Mouse (Mus musculus) thymus, postnatal 36 days (tissue): ENCODE measurements around the gene Urah.

ENCODE experiments used
- DNase-seq, 2 experiments: peaks; one replicate each; pipeline ENCODE4 v3.0.0; 2022; ENCODE audit warnings: mixed read lengths in 2 of 2

Urah gene

DNA sequence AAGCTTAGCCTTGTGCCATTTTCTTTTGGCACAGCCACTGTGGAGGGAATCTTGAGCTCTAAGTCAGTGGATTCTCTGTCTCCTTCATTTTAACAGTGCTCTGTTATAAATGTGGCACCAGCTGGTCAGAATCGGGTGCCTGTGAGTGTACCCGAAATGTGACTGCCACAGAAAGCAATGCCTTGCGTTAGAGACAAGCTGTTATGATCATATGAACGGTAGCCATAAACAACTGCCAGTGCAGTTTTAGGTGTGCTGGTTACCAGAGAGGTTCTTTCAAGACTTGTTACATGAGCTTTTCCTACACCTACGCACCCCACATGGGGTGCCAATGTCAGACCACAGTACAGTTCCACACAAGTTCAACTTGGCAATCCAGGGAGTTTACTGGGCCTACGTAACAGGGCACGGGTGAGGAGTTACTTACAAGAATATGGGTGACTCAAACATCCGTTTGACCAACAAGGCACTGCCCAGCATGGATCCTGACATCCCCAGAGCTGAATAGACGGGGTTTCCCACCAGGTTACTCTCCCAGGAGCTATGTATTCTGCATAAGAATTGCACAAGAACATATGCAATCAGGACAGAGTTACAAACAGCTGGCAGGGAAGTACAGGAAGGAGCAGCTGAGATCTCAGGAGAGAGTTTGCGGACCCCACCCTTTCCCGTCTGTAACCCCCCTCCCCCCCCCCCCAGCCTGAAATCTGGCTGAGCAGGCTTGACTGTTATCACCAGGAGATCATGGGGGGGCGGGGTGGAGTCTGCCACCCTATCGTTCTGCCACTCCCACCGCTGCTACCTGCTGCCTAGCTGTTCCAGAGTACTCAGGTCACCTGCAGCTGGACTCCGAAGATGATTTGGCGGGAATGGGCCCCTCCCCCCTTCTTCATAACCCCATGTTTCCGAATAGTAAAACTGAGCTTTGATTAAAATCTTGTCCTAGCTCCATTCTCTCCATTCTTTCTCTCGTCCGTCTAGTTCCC lies 6.2 kb downstream of the Urah start:
- no peak for DNase-seq

DNA sequence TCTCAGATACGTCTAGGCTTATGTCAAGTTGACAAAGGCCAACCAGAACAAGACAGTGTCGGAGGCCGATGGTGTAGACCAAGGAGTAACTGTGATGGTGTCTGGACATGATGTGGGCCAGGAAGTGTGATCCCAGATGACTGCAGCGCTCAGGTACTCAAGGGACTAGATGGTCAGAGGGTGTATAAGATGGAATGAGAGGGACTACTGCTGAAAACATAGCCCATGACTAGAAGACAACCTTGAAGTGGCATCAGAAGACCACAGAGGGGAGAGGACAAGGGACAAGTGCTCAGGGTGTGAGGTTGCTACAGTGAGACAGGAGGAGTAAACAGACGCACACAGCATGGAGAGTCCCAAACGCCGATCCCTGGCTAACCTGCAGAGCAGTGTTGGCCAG lies 9.0 kb downstream of the Urah start:
- DNase-seq = no peak

DNA sequence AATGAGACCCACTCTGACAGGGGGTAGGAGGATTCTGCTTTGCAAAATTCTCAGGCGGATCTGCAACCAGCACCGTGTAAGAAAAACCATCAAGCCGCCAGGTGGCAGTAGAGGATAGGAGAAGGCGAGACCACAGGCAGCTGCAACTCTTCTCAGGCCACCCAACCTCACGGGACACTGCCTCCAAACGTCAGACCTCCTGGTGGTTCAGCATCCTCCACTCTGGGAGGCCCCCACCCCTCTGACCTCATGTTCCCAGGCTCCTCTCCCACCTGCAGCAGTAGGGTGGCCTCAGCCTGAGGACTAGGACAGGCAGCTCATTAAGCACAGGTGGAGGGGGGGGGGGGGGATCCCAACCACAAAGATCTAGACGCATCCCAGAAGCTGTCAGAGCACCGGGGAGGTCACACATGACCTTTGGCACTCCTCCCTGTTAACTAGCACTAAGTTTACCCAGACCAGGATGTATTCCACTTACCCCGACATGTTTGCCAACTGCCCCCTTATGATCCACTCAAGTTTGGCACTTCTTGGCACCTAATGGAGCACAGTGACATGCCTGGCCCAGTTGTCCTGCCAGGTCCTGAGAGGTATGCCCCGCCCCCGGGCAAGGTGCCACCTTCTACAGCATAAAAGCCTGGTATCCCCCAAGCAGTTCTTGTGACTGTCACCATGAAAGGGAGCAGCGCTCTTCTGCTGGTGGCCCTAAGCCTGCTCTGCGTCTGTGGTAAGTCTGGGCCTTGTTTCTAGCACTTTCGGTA lies 10.3 kb downstream of the Urah start, which contains the start of gene Scgb1c1:
Scgb1c1 (plus strand) TSS at position 643 of the 761 bp plus-strand sequence.
- peak; percentile 82 to 90 for DNase-seq

DNA sequence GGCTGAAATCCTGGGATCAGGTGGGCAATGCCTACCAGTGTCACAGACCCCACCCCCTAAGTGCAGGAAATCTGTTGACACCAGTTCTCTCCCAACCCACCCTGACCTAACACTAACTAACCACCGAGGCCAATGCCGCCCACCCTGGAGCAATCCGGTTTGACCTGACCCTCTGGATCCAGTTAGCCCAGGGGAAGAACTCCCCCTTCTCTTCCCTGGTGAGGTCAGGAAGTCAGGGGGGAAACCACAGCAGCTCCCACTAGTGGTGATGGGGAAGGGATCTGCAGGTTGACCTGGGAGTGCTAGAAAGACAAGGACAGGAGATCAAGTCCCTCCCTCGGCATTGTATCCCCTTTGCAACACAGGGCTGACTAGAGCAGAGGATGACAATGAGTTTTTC lies 10.9 kb downstream of the Urah start:
- no peak for DNase-seq

DNA sequence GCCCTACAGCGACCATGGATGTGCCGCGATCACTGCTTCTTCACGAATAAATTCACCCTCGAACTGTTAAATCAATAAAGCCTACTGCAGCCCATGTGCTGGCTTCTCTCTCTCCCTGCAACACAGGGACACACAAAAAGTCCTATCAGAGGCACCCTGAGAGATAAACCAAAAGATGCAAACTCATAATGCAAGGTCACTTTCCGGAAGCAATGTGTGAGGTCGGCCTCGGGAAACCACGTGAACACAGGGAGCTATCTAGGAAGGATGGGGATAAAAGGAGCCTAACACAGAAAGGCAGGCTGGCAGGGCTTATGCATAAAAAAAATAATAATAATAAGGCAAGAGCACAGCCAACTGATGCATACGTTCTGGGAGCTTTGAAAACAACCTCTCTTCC lies 11.9 kb downstream of the Urah start:
- DNase-seq = no peak

DNA sequence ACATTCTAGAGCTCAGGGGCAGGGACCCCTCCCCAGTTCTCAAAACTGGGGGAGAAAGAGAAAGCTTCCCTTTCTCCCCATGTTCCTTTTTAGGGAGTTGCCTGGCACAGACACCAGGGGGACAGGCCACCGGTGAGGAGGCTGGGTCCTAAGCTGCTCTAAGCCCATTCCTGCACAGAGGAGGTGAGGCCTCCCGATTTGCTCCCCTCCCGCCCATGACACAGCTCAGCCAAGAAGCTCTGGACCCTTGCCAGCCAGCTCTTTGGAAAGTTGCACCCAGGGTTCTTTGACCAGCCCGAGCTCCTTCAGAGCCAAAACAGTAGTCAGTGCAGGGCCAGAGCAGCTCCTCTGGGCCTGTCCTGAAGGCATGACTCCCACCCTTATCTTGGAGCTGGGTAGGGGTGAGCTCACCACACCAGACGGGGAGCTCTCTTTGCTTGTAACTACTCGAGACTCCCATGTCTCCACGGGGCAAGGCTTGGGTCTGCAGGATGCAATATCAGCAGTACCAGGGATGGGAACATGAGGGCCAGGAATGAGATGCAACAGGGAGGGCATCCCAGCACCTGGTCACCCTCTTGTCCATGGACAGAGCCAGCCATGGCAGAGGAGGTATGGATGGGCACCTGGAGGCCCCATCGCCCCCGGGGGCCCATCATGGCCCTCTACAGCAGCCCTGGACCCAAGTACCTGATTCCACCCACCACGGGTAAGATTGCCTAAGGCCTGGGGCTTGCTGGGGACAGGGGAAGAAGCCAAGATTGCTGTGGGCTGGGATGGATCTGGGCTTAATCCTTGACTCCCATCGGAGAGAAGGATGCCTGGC lies 13.2 kb downstream of the Urah start, which contains the start of gene Odf3:
Odf3 (plus strand) TSS at position 51 of the 826 bp plus-strand sequence.
- no peak for DNase-seq

DNA sequence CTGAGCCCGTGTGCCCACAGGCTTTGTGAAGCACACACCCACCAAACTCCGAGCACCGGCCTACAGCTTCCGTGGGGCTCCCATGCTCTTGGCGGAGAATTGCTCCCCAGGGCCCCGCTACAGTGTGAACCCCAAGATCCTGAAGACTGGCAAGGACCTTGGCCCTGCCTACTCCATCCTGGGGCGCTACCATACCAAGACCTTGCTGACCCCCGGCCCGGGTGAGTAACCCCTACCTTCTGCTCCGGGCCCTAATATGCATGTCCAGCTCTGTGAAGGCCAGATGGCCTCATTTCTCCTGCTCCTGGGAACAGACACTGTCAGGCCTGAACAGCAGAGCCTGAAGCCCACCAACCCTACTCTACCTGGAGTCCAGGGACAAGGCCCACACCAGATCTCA lies 13.8 kb downstream of the Urah start:
- no peak for DNase-seq

DNA sequence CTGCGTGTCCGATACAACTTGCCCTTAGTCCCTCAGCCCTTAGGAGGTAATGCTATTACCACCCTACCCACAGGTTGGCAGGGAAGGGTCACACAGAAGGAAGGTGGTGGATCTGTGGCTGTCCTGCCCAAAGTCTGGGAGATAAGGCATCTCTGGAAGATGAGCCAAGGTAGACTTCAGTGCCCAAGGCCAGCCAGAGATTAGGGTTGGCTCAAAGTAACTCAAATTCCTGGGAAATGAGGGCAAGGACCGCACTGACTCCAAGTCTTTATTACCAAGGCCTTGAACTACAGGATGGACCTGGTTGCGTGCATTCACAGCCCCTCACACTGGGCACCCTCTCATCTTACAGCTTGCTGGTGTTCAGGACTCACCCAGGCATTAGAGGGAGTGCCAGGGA lies 17.1 kb downstream of the Urah start:
- DNase-seq = no peak

DNA sequence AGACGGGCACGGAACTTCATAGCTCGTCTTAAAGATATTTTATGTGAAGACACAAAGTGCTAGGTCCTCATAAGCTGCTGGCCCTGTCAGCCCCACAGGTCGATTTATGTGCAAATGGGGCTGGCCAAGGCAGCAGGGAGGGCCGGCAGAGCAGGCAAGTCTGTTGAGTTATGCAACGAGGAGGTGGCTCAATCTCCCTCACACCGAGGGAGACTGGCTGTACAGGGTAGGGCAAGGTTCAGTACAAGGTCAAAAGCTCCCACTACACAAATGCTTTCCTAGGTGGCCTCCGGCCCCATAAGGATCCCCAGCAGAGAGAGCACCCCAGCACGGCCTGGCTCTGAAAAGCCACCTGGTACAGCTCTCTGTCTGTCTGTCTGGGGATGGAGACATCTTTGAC lies 18.6 kb downstream of the Urah start:
- no peak for DNase-seq

GRCm38 (mm10) chr7:140854483-140854882 lies 19.7 kb downstream of the Urah start:
- no peak for DNase-seq

DNA sequence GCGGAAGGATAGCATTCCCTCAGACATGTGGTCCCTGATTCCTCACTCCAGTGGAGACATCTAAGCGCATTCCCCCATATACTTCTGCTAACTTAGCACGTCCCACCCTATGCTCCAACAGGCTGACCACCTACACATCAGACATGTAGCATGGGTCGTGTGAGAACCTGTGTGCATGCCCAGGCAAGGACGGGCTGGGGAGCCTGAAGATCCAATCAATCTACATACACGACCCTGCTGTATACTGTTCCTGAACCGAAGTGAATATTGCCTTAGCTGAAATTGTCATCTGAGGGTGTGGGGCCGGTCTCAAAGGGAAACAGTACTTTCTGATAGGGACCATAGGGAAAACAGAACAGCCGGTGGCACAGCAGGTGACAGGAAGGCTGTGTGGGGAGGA lies 20.4 kb downstream of the Urah start:
- no peak for DNase-seq

- peak; percentile 45 to 58 for DNase-seq
Observed at GRCm38 (mm10) chr7:140855860-140856784, 21.3 kb downstream of the Urah start, which contains the start of gene Gm45785. TSS of gene Gm45785 (minus strand) at chr7:140856331.

DNA sequence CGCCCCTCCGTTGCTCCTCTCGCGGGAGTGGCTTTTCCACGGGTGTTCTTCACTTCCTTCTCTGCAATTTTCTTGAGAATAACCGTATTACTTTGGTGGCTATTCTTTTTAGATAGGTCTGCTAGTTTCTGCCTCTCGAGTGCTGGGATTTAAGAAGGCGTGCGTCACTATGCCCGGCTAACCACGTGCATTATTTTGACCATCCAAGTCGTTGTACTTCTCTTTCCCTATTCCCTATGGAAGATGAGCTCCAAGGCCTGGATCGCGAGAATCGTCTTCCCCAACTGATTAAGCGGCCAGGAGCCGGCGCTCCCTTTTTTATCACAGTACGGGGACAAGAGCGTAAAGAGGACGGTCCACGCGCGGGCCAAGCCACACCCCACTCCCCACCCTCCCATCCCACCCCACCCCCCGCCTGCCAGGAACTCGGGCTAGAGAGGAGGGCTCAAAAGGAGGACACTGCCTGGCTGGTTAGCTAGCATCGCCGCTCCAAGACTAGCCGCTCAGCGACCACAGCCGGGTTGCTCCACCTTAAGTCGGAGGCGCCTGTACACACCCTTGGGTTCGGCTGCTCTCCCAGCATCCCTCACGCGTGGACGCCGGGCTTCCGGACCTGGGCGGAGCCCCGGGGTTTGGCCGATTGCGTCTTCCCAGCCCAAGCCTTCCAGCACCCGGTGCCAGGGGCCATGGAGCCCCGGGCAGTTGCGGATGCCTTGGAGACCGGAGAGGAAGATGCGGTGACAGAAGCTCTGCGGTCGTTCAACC lies 22.1 kb downstream of the Urah start, which contains the start of gene Ric8a:
Ric8a (plus strand) TSS at position 173 of the 765 bp plus-strand sequence.
- DNase-seq = peak; percentile 84 to 86

- DNase-seq = no peak
Observed at GRCm38 (mm10) chr7:140857550-140858505, 23.0 kb downstream of the Urah start, which contains the start of gene Bet1l. TSS of gene Bet1l (minus strand) at chr7:140857577.

DNA sequence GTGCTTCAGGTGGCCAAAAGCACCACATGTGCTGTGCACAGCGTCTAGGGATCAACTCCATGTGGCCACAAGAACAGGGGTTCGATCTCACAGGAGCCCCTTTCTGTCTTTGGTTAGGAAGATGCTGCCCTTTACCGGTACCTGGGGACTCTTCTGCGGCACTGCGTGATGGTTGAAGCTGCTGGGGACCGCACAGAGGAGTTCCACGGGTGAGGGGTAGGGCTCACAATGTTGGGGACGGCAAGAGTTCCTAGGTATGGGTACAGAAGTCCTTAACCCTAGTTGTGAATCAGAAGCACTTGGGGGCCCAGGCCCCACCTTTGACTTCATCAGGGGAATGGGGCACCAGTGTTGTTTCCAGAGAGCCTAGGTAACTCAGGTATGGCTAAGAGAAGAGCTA lies 23.9 kb downstream of the Urah start:
- no peak for DNase-seq

DNA sequence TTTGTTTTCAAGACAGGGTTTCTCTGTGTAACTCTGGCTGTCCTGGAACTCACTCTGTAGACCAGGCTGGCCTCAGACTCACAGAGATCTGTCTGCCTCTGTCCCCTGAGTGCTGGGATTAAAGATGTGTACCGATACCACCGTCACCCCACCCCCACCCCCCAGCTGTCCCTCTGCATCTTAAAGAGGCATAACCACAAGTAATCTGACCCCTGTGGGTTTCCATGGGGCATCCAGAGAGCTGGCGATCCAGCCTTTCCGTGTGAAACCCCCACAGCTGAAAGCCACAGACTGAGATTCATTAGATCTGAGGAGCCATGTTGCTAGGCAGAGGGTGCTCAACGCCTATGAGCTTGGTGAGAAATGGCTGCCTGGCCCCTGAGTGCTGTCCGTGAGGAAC lies 25.2 kb downstream of the Urah start:
- no peak for DNase-seq

GRCm38 (mm10) chr7:140860728-140861127 lies 25.9 kb downstream of the Urah start:
- DNase-seq = no peak

DNA sequence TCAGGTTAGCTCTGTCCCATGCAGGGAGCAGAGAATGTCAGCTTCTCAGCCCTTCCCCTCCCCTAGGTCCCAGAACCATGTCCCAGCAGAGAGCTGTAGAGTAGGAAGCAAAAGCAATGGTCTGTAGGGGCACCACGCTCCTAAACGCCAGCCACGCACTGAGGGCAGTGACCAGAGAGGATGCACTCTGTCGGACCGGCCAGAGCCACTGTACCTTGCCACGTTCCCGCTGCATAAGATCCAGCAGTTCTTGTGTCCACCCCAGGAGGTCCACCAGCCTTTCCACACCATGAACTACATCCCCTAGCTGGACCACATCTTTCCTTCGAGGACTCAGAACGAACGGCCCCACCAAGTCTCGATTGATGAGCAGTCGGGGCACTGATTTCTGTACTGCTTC lies 29.9 kb downstream of the Urah start:
- DNase-seq = no peak

- no peak for DNase-seq
Observed at GRCm38 (mm10) chr7:140874224-140874623, 39.4 kb downstream of the Urah start.
